Mouse (Mus musculus): Measurements from ENCODE around the gene Endog.
"Not testable (repeated sequence)": the region's sequence is repeated elsewhere in the genome, so short reads cannot be mapped to it uniquely, and the experiment has no call there.

GRCm38 (mm10) chr2:30131240-30131639 is 40.1 kb upstream of the Endog start:
- TF ChIP-seq GATA1 (IDR thresholded peaks at IDR 0.05; ENCODE audit: borderline replicate concordance, low read length); FLI1 (IDR thresholded peaks at IDR 0.05; ENCODE audit: low read length): not testable (repeated sequence)

All from megakaryocyte, embryonic 14.5 days (primary cell).